Mouse (Mus musculus) CD4-positive, CD25-positive, alpha-beta regulatory T cell (primary cell): ENCODE measurements around the gene Spib. TPM values are rescaled to one million over a fixed set of nuclear protein-coding genes. Genes with fewer than 3 reads are reported as not detected.

ENCODE experiments used
- polyA plus RNA-seq: library from polyadenylated mRNA; unstranded; fragments of 100-300 nt; shearing (Covaris generic); gene quantifications from one replicate; pipeline ENCODE4 v1.2.1, GENCODE M21; 2017

Gene Spib
- 0.87 TPM for polyA plus RNA-seq

GRCm38 (mm10) chr7:44531946-44532732 is at the start of gene Spib:
Gene Spib, minus strand, starts transcription at chr7:44532071.

GRCm38 (mm10) chr7:44572213-44572701 is 40.4 kb upstream of the Spib start, which contains the start of gene Napsa:
Gene Napsa, plus strand, starts transcription at chr7:44572380.

GRCm38 (mm10) chr7:44553826-44554225 is 22.0 kb upstream of the Spib start, which contains the start of gene Nr1h2:
Gene Nr1h2, minus strand, starts transcription at chr7:44553951.

GRCm38 (mm10) chr7:44548497-44549087 is 16.7 kb upstream of the Spib start, which contains the start of gene Pold1:
Gene Pold1, minus strand, starts transcription at chr7:44548849.

GRCm38 (mm10) chr7:44524502-44524901 is 7.4 kb downstream of the Spib start, which contains the start of gene Mybpc2:
Gene Mybpc2, minus strand, starts transcription at chr7:44524656.

GRCm38 (mm10) chr7:44495992-44496770 is 35.7 kb downstream of the Spib start, which contains the start of the genes Emc10 and Fam71e1:
Gene Emc10, minus strand, starts transcription at chr7:44496529.
Gene Fam71e1, plus strand, starts transcription at chr7:44496581.

Other genes with a start within 250 kb of the Spib start
- 0.31 TPM for gene Clec11a, start 225.2 kb downstream of the Spib start, polyA plus RNA-seq
- gene Shank1, start 221.8 kb downstream of the Spib start, polyA plus RNA-seq: 0.16 TPM
- gene Syt3, start 148.0 kb downstream of the Spib start, polyA plus RNA-seq: 0.28 TPM
- 0.71 TPM for gene 1700008O03Rik, start 146.3 kb downstream of the Spib start, polyA plus RNA-seq
- gene Lrrc4b, start 103.1 kb downstream of the Spib start, polyA plus RNA-seq: not detected
- 0.28 TPM for gene Aspdh, start 66.7 kb downstream of the Spib start, polyA plus RNA-seq
- 111 TPM for gene Josd2, start 64.1 kb downstream of the Spib start, polyA plus RNA-seq
- gene Emc10, start 35.5 kb downstream of the Spib start, polyA plus RNA-seq: 188 TPM
- gene Fam71e1, start 35.5 kb downstream of the Spib start, polyA plus RNA-seq: 3.4 TPM
- gene Mybpc2, start 7.4 kb downstream of the Spib start, polyA plus RNA-seq: not detected
- 58.9 TPM for gene Pold1, start 16.8 kb upstream of the Spib start, polyA plus RNA-seq
- 143 TPM for gene Nr1h2, start 21.9 kb upstream of the Spib start, polyA plus RNA-seq
- 1.3 TPM for gene Napsa, start 40.3 kb upstream of the Spib start, polyA plus RNA-seq
- gene Kcnc3, start 58.6 kb upstream of the Spib start, polyA plus RNA-seq: not detected
- not detected for gene Myh14, start 138.8 kb upstream of the Spib start, polyA plus RNA-seq
- gene Izumo2, start 176.7 kb upstream of the Spib start, polyA plus RNA-seq: not detected
- gene Vrk3, start 216.3 kb upstream of the Spib start, polyA plus RNA-seq: 106 TPM
- gene Zfp473, start 219.0 kb upstream of the Spib start, polyA plus RNA-seq: 0.71 TPM